Mouse (Mus musculus): ENCODE measurements at regions not wholly inside any gene's neighbourhood (a gene's known extent, or its start where the extent isn't known, plus 50 kb on each side); places are given as distances from the start of the nearest gene placed in this dataset.

DNA sequence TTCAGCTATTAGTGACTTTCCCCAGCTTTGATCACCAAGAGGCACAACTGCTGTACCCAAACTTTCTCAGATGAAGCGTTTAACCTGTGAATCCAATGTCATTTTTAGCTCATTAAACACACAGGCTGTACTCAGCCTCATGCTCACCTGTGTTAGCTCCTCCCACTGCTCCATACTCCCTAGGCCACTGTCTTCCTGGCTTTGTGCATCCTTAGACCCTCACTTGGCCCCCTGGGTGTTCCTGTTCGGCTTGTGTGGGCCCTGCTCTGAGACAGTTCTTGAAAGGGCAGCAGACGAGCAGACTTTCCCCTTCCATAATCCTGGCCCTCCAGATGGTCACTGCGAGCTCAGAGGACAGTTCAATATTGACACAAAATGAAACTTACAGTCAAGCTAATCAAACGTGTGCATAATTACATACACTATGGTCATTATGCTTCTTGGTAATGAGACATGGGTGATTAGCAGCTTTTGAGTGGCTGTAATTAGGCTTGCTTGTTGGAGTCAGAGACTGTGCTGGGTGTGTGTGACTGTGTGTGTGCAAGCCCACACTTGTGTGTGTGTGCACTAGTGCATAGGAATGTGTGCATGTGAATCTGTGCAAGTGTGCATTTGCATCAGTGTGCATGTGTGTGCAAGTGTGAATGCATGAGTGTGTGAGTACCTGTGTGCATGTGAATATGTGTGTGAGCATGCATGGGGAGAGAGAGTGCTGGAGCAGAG, 50.6 kb upstream of the Gm10220 start:
- dilution Hi-C loops (cut with MboI; ENCODE audit: extremely low pct_ligation_motif_present, extremely low pct_unique_long_range_greater_than_20kb, low sequenced_read_pairs) (no loop called here), in situ Hi-C loops (cut with MboI; ENCODE audit: low pct_ligation_motif_present, low pct_unique_long_range_greater_than_20kb, low sequenced_read_pairs) (no loop called here)
- H3K27ac ChIP-seq (ENCODE audit: insufficient read depth, low read depth) = no peak overlapping the region
- no peak overlapping the region for H3K9ac ChIP-seq (ENCODE audit: insufficient read depth, low read depth)
- TF ChIP-seq USF1 (IDR thresholded peaks at IDR 0.05; ENCODE audit: low read depth, low read length) = no peak
- TF ChIP-seq ZKSCAN1 (IDR thresholded peaks at IDR 0.05; ENCODE audit: borderline replicate concordance, low read depth, low read length) = no peak
- no peak for TF ChIP-seq CHD2 (IDR thresholded peaks at IDR 0.05; ENCODE audit: low read length)
- TF ChIP-seq NELFE (IDR thresholded peaks at IDR 0.05; ENCODE audit: low read depth, low read length) = no peak
- TF ChIP-seq POLR2AphosphoS2 (IDR thresholded peaks at IDR 0.05; ENCODE audit: low read depth, low read length) = no peak
- H3K27me3 ChIP-seq (replicated peaks) = no peaks in the 10 kb centered on the region
- no peaks in the 10 kb centered on the region for H3K79me2 ChIP-seq (replicated peaks; ENCODE audit: control insufficient read depth, extremely low read depth, insufficient read depth, poor library complexity, severe bottlenecking)
- H3K9me3 ChIP-seq (replicated peaks; ENCODE audit: low read length) = peaks cover 64% of the 10 kb centered on the region
- no peak overlapping the region for H3K4me2 ChIP-seq (ENCODE audit: insufficient read depth, low read depth, poor library complexity, severe bottlenecking)
- no peak for DNase-seq (ENCODE audit: extremely low read depth)
- no peaks in the 10 kb centered on the region for H3K4me1 ChIP-seq (ENCODE audit: control insufficient read depth in 1 of 2, insufficient read depth in 2 of 2)
- no peak overlapping the region for H3K4me3 ChIP-seq (replicated peaks in 1 of 3; ENCODE audit: low read depth in 2 of 3, low read length in 2 of 3, poor library complexity in 1 of 3)
- no peaks in the 10 kb centered on the region for H3K36me3 ChIP-seq (replicated peaks in 1 of 2; ENCODE audit: control insufficient read depth in 1 of 2, insufficient read depth in 1 of 2, low read length in 1 of 2)

DNA sequence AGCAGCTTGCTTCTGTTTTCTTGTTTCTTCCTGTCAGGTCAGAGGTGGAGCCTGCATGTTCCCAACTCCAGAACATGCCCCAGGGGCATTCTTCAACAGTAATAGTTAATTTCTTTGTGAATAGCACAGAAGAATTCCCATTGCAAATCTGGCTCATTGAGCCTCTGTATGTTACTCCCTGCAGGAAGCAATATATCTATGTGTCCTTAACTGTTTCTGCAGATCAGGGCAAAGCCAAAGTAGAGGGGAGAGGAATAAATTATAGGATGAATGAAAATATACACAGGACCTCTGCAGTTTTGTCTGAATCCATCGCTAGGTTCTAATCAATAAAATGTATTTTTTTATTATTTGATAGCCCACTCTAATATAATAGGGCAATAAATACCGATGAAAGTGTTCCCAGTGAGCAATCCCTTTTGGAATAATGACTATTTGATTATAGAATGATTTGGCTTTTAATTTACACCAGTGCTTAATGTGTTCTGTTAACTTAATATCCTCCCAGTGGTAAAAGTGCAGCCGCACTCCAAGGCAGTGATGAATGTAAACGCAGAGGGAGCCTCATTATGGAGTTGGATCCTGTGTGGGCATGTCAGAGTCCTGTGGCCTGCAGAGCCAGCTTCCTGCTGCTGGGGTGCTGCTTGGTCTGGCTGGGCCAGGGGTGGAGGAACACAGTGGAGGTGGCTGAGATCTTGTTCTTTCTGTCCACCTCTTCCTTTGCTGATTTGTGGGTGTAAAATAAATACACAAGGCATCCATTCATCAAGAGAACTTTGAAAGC, 49.7 kb upstream of the Gm10220 start:
- no peaks in the 10 kb centered on the region for H3K36me3 ChIP-seq (replicated peaks in 1 of 2; ENCODE audit: control insufficient read depth in 1 of 2, insufficient read depth in 1 of 2, low read length in 1 of 2)
- no peak for DNase-seq (ENCODE audit: extremely low read depth)
- H3K27ac ChIP-seq (ENCODE audit: insufficient read depth, low read depth) = no peak overlapping the region
- in situ Hi-C loops (cut with MboI; ENCODE audit: low pct_ligation_motif_present, low pct_unique_long_range_greater_than_20kb, low sequenced_read_pairs) (no loop called here), dilution Hi-C loops (cut with MboI; ENCODE audit: extremely low pct_ligation_motif_present, extremely low pct_unique_long_range_greater_than_20kb, low sequenced_read_pairs) (no loop called here)
- H3K9me3 ChIP-seq (replicated peaks; ENCODE audit: low read length) = peaks cover 60% of the 10 kb centered on the region
- H3K9ac ChIP-seq (ENCODE audit: insufficient read depth, low read depth) = no peak overlapping the region
- no peaks in the 10 kb centered on the region for H3K27me3 ChIP-seq (replicated peaks)
- TF ChIP-seq SIN3A (IDR thresholded peaks at IDR 0.05; ENCODE audit: low read length) (no peak), MAFK (IDR thresholded peaks at IDR 0.05; ENCODE audit: insufficient replicate concordance, low read length) (no peak), ZKSCAN1 (IDR thresholded peaks at IDR 0.05; ENCODE audit: borderline replicate concordance, low read depth, low read length) (no peak), IRF4 (IDR thresholded peaks at IDR 0.05; ENCODE audit: low read depth, low read length) (no peak), MXI1 (IDR thresholded peaks at IDR 0.05; ENCODE audit: low read depth, low read length) (no peak), TBP (conservative IDR thresholded peaks at IDR 0.05; ENCODE audit: low read depth, low read length) (no peak), MAZ (IDR thresholded peaks at IDR 0.05; ENCODE audit: low read depth, low read length) (no peak), POLR2A (IDR thresholded peaks at IDR 0.05; ENCODE audit: low read depth, low read length) (no peak), HCFC1 (IDR thresholded peaks at IDR 0.05; ENCODE audit: low read depth, low read length) (no peak), E2F4 (IDR thresholded peaks at IDR 0.05; ENCODE audit: insufficient replicate concordance, low read depth, low read length) (no peak), RAD21 (IDR thresholded peaks at IDR 0.05; ENCODE audit: low read depth, low read length) (no peak), POLR2AphosphoS2 (IDR thresholded peaks at IDR 0.05; ENCODE audit: low read depth, low read length) (no peak), GABPA (IDR thresholded peaks at IDR 0.05; ENCODE audit: insufficient replicate concordance, low read depth, low read length) (no peak), PAX5 (IDR thresholded peaks at IDR 0.05; ENCODE audit: low read length) (no peak), JUND (conservative IDR thresholded peaks at IDR 0.05; ENCODE audit: low read depth, low read length) (no peak), KAT2A (IDR thresholded peaks at IDR 0.05; ENCODE audit: insufficient replicate concordance, low read length) (no peak), EP300 (IDR thresholded peaks at IDR 0.05; ENCODE audit: low read length) (no peak), BHLHE40 (IDR thresholded peaks at IDR 0.05; ENCODE audit: low read depth, low read length) (no peak), SMC3 (IDR thresholded peaks at IDR 0.05; ENCODE audit: low read depth, low read length) (no peak), MYC (IDR thresholded peaks at IDR 0.05; ENCODE audit: low read depth, low read length) (no peak)
- no peak overlapping the region for H3K4me2 ChIP-seq (ENCODE audit: insufficient read depth, low read depth, poor library complexity, severe bottlenecking)
- H3K79me2 ChIP-seq (replicated peaks; ENCODE audit: control insufficient read depth, extremely low read depth, insufficient read depth, poor library complexity, severe bottlenecking) = no peaks in the 10 kb centered on the region
- H3K4me3 ChIP-seq (replicated peaks in 1 of 3; ENCODE audit: low read depth in 2 of 3, low read length in 2 of 3, poor library complexity in 1 of 3) = no peak overlapping the region
- H3K4me1 ChIP-seq (ENCODE audit: control insufficient read depth in 1 of 2, insufficient read depth in 2 of 2) = no peaks in the 10 kb centered on the region
